Mouse (Mus musculus): Measurements from ENCODE around the gene Xirp1. TPM values are rescaled to one million over a fixed set of nuclear protein-coding genes. Genes with fewer than 3 reads are reported as not detected.

Xirp1 gene
- 0.05 TPM in 1 of 2 replicates, not detected in the other for polyA plus RNA-seq (2015; fragmentation: Nextera tagmentation; extraction: Ambion mirVana)

GRCm38 (mm10) chr9:120023086-120023811 is at the start of gene Xirp1:
Xirp1 (minus strand) TSS chr9:120023598.

GRCm38 (mm10) chr9:120069779-120070178 is 46.4 kb upstream of the Xirp1 start, which contains the start of gene Cx3cr1:
Cx3cr1 (minus strand) TSS chr9:120069879.

GRCm38 (mm10) chr9:119984536-119985011 is 38.8 kb downstream of the Xirp1 start, which contains the start of gene Csrnp1:
Csrnp1 (minus strand) TSS chr9:119984658.

Other genes with a start within 250 kb of the Xirp1 start
- gene Scn11a, start 198.1 kb downstream of the Xirp1 start, polyA plus RNA-seq (2015; fragmentation: Nextera tagmentation; extraction: Ambion mirVana) = 0.02 and 0.04 TPM in 2 replicates
- gene Wdr48, start 128.7 kb downstream of the Xirp1 start, polyA plus RNA-seq (2015; fragmentation: Nextera tagmentation; extraction: Ambion mirVana) = 19.0 and 22.3 TPM in 2 replicates
- gene Gorasp1, start 86.0 kb downstream of the Xirp1 start, polyA plus RNA-seq (2015; fragmentation: Nextera tagmentation; extraction: Ambion mirVana) = 8.3 and 10.4 TPM in 2 replicates
- 0.12 and 0.29 TPM in 2 replicates for gene Ttc21a, start 86.0 kb downstream of the Xirp1 start, polyA plus RNA-seq (2015; fragmentation: Nextera tagmentation; extraction: Ambion mirVana)
- gene Csrnp1, start 38.9 kb downstream of the Xirp1 start, polyA plus RNA-seq (2015; fragmentation: Nextera tagmentation; extraction: Ambion mirVana) = 2.4 and 4.1 TPM in 2 replicates
- gene Cx3cr1, start 46.3 kb upstream of the Xirp1 start, polyA plus RNA-seq (2015; fragmentation: Nextera tagmentation; extraction: Ambion mirVana) = 4.4 and 8.5 TPM in 2 replicates
- 0.43 and 0.79 TPM in 2 replicates for gene Ccr8, start 68.5 kb upstream of the Xirp1 start, polyA plus RNA-seq (2015; fragmentation: Nextera tagmentation; extraction: Ambion mirVana)
- 107 and 126 TPM in 2 replicates for gene Slc25a38, start 86.8 kb upstream of the Xirp1 start, polyA plus RNA-seq (2015; fragmentation: Nextera tagmentation; extraction: Ambion mirVana)
- 1,614 and 1,633 TPM in 2 replicates for gene Rpsa, start 104.1 kb upstream of the Xirp1 start, polyA plus RNA-seq (2015; fragmentation: Nextera tagmentation; extraction: Ambion mirVana)
- gene Mobp, start 126.1 kb upstream of the Xirp1 start, polyA plus RNA-seq (2015; fragmentation: Nextera tagmentation; extraction: Ambion mirVana) = 0.07 TPM in 1 of 2 replicates, not detected in the other

All from spleen, postnatal 0 days (tissue).